Mouse (Mus musculus) right cerebral cortex, postnatal 4 days (tissue): ENCODE results near the gene Erc2.

Experiments used
- DNase-seq: peaks from one replicate; pipeline ENCODE4 v3.0.0-alpha.2; 2022

The Erc2 gene

GRCm38 (mm10) chr14:28225550-28225949 lies 603.3 kb downstream of the Erc2 start:
- no peak for DNase-seq

GRCm38 (mm10) chr14:28230563-28230962 lies 608.3 kb downstream of the Erc2 start:
- DNase-seq = no peak

- DNase-seq = no peak
Measured at GRCm38 (mm10) chr14:28231241-28231640, 609.0 kb downstream of the Erc2 start.

DNA sequence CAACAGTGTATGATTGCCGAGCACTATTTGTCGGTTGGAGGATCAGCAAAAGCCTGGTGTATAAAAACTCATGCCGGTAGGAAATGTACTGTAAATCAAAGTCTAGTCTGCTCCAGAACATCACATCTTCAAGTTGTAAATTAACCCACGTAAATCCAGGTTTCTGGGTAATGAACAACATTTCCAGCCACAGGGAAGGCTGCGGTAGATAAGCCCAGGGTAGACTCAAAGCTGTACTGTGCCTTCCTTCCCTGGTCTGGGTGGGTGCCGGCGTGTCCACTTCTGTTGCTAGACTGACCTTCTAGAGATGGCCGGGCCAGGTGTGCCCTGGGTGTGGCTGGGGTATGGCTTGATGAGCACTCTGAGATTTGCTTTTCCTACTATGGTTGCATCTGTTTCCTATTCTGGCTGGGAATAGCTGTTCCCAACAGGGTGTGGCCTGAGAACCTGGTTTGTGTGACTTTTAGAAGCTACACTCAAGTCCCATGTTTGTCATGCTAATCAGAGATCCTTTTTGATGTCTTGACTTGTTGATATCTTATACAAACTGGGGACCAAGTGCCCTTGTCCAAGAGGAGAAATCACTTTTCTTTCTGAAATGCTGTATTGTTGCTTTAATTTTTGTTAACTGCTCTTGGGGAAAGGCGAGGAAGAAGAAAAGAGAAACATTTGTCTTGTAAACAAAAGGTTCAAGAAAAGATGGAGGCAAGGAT lies 616.3 kb downstream of the Erc2 start:
- DNase-seq = no peak

- no peak for DNase-seq
Measured at GRCm38 (mm10) chr14:28240111-28240510, 617.9 kb downstream of the Erc2 start.

GRCm38 (mm10) chr14:28242743-28243142 lies 620.5 kb downstream of the Erc2 start:
- no peak for DNase-seq

DNA sequence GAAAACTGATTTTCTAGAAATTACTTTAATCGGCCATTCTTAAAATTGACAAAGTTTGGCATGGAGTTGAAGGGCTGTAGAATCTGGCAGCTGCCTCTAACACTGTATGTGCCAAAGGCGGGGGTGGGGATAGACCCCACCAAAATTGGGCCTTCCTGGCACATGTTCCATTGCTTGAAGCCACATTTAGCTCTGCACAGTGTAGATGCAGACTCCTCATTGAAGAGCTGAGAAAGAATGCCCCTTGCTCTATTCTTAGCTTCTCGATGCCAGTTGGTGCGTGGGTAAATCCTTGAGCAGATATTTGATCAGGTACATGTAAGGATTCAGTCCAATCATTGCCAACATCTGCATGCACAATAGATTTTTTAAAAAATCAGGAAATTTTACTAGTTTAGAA lies 621.2 kb downstream of the Erc2 start:
- DNase-seq = no peak

DNA sequence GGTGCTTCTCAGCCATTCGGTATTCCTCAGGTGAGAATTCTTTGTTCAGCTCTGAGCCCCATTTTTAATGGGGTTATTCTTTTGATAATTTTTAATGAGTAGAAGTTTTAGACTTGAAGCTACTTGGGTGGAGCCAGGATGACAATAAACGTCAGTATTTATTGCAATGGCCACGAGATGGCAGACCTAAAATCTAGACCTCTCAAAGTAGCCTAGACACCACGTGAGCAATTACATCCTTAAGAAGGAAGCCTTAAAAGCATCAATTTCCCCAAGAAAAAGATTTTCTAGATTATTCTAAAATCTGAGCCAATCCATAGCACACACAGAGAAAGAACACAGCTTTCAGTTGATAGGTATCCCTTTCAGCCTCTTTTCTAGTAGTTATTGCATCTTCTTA lies 640.5 kb downstream of the Erc2 start:
- DNase-seq = no peak

DNA sequence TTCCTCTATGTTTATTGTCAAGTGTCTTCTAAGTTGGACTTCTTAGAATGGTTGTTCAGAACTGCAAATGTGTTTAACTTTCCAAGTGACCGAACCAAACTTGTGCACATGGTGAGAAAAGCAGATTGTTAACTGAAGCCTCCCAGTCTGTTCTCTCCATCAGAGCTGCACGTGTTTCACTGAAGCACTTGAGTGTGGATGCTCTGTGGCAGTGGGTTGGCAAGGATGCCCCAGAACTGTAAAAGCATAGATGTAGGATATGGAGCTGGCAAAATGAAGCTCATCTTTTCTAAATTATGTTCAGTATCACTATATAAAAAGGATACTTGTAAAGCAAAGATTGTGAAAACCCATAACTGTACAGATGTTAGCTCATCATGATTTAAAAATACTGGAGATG lies 645.1 kb downstream of the Erc2 start:
- no peak for DNase-seq

DNA sequence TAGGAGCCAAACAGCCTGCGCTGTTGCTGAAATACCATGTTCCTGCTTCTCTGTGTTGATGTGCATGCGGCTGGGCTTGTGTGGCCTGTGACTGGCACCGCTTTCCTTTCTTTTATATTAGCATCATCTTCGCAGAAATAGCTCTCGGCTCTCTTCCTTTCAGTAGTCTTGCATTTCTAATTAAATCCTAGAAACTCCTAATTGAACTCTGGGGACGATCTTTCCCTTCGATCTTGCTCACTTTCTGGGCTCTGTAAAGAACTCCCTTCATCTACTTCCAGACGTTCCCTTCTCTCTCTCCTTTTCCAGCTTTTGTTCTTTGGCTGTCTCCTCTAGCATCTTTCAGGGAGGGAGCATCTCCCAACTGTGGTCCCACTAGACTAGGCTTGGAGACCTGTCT lies 649.6 kb downstream of the Erc2 start:
- DNase-seq = no peak

- DNase-seq = no peak
Measured at GRCm38 (mm10) chr14:28273669-28274068, 651.4 kb downstream of the Erc2 start.

DNA sequence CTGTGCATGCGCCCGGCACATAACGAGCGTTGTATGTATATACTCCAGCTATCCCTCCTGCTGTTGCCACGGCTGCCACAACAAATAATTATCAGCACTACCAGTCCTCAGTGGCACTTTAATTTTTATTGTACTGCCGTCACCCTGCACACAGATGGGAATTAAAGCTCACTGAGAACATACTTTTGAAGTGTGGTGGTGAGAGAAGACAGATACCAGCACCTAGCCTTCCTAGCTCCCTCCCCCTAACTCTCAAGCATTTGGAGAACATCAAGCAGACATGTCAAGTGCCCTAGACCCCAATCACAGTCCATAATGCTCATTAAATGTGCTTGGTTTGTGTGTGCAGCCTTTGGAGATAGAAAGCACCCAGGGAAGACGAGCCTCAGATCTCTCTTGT lies 652.6 kb downstream of the Erc2 start:
- no peak for DNase-seq

DNA sequence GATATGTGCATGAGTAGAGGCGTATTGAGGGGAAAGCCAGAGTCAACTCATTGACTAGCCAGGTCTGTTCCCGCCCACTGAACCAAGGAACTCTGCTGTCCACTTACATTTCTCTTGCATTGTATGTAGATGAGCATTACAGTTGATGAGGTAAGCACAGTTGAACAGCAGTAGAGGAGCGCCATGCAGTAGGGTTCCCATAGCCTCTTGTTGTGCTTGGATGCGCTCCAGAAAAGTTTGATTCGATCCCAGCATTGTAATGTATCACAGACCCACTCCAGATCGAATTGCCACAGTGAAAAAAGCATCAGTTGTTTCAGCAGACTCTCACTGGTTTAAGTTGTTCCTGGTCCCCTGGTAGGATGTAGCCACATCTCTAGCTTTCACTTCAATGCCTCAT lies 656.7 kb downstream of the Erc2 start:
- DNase-seq = no peak

GRCm38 (mm10) chr14:28280376-28280775 lies 658.1 kb downstream of the Erc2 start:
- DNase-seq = no peak

GRCm38 (mm10) chr14:28283319-28284095 lies 661.3 kb downstream of the Erc2 start:
- DNase-seq = no peak

DNA sequence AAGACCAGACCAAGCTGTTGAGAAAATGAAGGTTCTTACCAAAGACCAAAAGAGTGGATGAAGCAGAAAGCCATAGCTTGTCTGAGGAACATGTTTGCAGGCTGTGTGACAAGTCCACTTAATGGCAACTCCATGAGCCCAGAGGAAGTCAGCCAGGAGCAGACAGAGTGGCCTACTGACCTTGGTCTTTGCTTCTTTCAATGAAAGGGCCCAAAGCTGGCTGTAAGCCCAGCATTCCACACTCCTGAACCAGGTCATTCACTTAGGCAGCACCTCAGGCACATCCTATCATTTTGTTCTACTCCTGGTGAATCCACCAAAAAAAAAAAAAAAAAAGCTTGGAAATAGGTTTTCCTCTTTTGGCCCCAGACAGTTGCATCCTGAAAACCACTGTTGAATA lies 664.3 kb downstream of the Erc2 start:
- no peak for DNase-seq

- no peak for DNase-seq
Measured at GRCm38 (mm10) chr14:28288196-28288595, 666.0 kb downstream of the Erc2 start.

- DNase-seq = no peak
Measured at GRCm38 (mm10) chr14:28288926-28289325, 666.7 kb downstream of the Erc2 start.

GRCm38 (mm10) chr14:28293921-28294320 lies 671.7 kb downstream of the Erc2 start:
- no peak for DNase-seq

DNA sequence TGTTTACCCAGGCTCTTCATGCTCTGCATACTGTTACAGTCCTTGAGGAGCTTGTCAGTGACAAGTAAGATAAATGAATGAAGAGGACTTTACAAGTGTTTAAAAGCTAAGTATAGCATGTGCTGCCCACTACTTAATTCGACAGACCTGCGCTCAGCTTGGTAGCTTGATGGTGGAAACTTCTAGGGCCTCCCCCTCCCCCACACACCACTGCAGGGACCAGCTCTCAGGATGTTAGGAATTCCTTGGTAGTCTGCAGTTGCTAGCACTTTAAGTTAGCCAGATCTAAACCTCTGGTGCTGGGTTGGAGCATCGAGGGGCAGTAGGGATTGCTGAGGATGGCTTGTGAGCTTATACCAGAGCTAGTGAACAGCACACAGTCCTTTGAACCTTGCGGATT lies 672.9 kb downstream of the Erc2 start:
- no peak for DNase-seq

DNA sequence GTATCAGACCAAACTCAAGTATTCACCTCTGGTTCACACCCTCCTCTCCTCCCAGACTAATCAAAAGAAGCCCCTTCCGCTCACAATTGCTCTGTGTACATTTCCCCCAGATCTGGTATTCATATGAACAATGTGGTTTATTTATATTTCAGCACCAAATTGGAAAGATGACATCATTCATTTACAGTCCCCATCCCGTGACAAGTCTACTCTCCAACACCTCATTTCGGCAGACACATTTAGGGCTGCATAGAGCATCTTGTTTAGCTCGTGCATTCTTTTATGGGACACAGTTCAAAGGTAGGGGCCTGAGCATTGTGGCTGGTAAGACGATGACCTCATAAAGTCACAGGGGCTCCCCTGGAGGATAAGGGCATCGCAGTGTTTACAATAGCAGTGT lies 677.9 kb downstream of the Erc2 start:
- DNase-seq = no peak

GRCm38 (mm10) chr14:28301251-28301650 lies 679.0 kb downstream of the Erc2 start:
- no peak for DNase-seq

GRCm38 (mm10) chr14:28304131-28304530 lies 681.9 kb downstream of the Erc2 start:
- DNase-seq = no peak

- DNase-seq = no peak
Measured at GRCm38 (mm10) chr14:28308661-28309060, 686.4 kb downstream of the Erc2 start.

DNA sequence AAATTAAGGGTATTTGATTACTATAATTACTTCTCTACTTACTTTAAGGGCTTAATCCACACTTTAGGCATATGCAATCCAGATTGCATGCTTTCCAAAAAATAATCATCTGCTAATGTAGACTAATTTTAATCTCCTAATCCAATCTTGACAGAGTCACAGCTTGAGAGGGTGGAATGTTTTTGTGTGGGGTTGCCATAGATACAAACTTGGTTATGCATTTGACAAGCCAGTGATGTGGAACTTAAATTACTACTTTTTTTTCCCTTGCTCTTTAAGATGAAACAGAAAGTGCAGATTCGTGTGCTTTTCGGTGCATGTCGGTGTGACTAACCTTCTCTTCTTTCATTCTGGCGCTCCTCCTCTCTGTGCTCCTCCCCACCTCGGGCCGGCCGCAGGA lies 694.6 kb downstream of the Erc2 start:
- no peak for DNase-seq
